Mouse (Mus musculus): ENCODE data around the gene Cbx1. TPM values are rescaled to one million over a fixed set of nuclear protein-coding genes. Genes with fewer than 3 reads are reported as not detected.
A peak's percentile ranks its signal among the peaks of the same experiment; 100 is the strongest.

The Cbx1 gene
- total RNA-seq, 1 experiment: 153 TPM

DNA sequence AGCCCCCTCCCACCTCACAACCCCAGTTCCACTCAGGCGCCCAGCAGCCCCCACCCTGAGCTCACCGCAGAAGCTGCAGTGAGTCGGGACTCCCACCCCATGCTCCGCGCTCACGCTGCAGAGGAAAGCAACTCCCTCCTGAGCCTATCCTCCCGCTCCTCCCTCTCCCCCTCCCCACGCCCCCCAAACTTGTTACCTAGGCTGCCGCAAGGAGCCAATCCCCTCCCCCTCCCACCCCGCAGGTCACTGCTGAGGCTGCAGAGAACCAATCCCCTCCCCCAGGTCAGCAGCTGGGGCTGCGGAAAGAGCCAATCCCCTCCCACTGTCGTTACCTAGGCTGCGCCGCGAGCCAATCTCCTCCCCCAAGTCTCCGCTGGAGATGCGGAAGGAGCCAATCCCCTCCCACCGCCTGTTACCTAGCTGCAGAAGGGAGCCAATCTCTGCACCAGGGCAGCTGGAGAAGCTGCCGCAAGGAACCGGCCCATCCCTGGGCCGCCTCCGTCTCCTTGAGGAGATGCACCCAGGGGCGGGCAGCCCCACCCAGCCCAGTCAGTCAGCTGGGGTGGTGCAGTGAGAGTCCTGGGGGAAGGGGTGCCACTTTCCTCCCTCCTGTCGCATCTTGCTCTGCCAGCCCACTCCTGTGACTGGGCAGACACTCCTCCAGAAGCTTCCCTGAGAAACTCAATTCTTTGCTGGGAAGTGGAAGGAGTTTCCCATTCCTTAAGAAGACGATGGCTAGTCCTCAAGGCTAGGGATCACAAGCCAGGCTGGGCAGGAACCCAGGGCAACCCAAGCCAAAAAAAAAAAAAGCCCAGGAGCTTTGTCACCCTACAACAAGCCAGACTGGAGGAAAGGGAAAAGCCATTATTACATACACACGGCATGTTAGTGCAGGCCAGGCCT is 35.2 kb downstream of the Cbx1 start:
- in situ Hi-C loops (cut with MboI; ENCODE audit: low sequenced_read_pairs in 2 of 2, unreplicated experiment in 2 of 2): no loop called here

GRCm38 (mm10) chr11:96824783-96825495 is 36.0 kb downstream of the Cbx1 start:
- no peak overlapping the region; a peak in 1 of 4 replicates for H3K4me3 ChIP-seq (ENCODE audit: insufficient read depth in 1 of 2, low read depth in 1 of 2, low read length in 2 of 2, poor library complexity in 1 of 2, severe bottlenecking in 1 of 2)
- TF ChIP-seq CHD2 (IDR thresholded peaks at IDR 0.05; ENCODE audit: low read depth, low read length): no peak
- no peak for TF ChIP-seq ZNF384 (IDR thresholded peaks at IDR 0.05; ENCODE audit: low read depth, low read length)
- no peak for TF ChIP-seq MAFK (IDR thresholded peaks at IDR 0.05; ENCODE audit: insufficient read depth, low read depth, low read length)
- TF ChIP-seq HCFC1 (IDR thresholded peaks at IDR 0.05; ENCODE audit: borderline replicate concordance, insufficient read depth, low read length): no peak
- no peak for TF ChIP-seq ZC3H11A (IDR thresholded peaks at IDR 0.05; ENCODE audit: borderline replicate concordance, low read depth, low read length)
- no peak for DNase-seq (ENCODE audit: low read depth, low spot score)
- H3K9me3 ChIP-seq (ENCODE audit: control insufficient read depth, insufficient read depth, low read depth, low read length): no peaks in the 10 kb centered on the region
- H3K9ac ChIP-seq (ENCODE audit: insufficient read depth, low read depth, low read length, poor library complexity, severe bottlenecking): peak overlapping the region; percentile 1; the same call in 1 of the 2 replicates
- peak overlapping the region; percentile 67; the same call in 1 of the 2 replicates for H3K27ac ChIP-seq (ENCODE audit: insufficient read depth, low read depth, low read length, poor library complexity, severe bottlenecking)
- peaks cover 41% of the 10 kb centered on the region for H3K36me3 ChIP-seq (ENCODE audit: control insufficient read depth, insufficient read depth, low read length, poor library complexity, severe bottlenecking)
- in situ Hi-C loops (cut with MboI; ENCODE audit: low sequenced_read_pairs in 2 of 2, unreplicated experiment in 2 of 2): no loop called here
- H3K4me1 ChIP-seq (ENCODE audit: control insufficient read depth in 2 of 2, insufficient read depth in 2 of 2, low read length in 2 of 2, poor library complexity in 1 of 2): peaks cover 9 to 29% of the 10 kb centered on the region in 2 experiments

More for the DNA sequence above, 35.2 kb downstream of the Cbx1 start:
- peak; percentile 92 for TF ChIP-seq CHD2 (IDR thresholded peaks at IDR 0.05; ENCODE audit: low read depth, low read length)
- no peak for TF ChIP-seq ZNF384 (IDR thresholded peaks at IDR 0.05; ENCODE audit: low read depth, low read length)
- TF ChIP-seq HCFC1 (IDR thresholded peaks at IDR 0.05; ENCODE audit: borderline replicate concordance, insufficient read depth, low read length): no peak
- peaks cover 9 to 33% of the 10 kb centered on the region in 2 experiments for H3K4me1 ChIP-seq (ENCODE audit: control insufficient read depth in 2 of 2, insufficient read depth in 2 of 2, low read length in 2 of 2, poor library complexity in 1 of 2)
- H3K9ac ChIP-seq (ENCODE audit: insufficient read depth, low read depth, low read length, poor library complexity, severe bottlenecking): peak overlapping the region; percentile 75
- H3K9me3 ChIP-seq (ENCODE audit: control insufficient read depth, insufficient read depth, low read depth, low read length): no peaks in the 10 kb centered on the region
- H3K36me3 ChIP-seq (ENCODE audit: control insufficient read depth, insufficient read depth, low read length, poor library complexity, severe bottlenecking): peaks cover 49% of the 10 kb centered on the region
- peak; percentile 98 for DNase-seq (ENCODE audit: low read depth, low spot score)
- H3K27ac ChIP-seq (ENCODE audit: insufficient read depth, low read depth, low read length, poor library complexity, severe bottlenecking): peak overlapping the region; percentile 67
- H3K4me3 ChIP-seq (ENCODE audit: insufficient read depth in 1 of 2, low read depth in 1 of 2, low read length in 2 of 2, poor library complexity in 1 of 2, severe bottlenecking in 1 of 2): peak overlapping the region; percentile 61 to 90

DNA sequence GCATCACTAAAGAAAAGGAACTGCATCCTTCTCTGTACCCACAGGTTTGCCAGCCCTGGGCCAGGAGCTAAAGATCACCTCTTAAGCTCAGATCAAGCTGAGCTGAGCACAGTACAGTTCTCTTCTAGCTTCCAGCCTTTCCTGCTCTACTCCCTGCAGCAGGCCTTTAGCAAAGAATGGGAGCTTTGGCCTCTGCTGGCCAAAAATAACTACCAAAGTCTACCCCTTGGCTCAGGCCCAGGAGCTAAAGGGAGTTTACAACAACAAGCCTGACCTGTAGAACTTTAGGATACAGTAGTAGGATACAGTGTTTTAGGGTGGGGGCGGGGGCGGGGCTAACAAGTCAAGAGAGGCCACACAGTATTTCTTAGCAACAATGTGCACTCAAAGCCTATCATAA is 37.6 kb downstream of the Cbx1 start:
- H3K4me1 ChIP-seq (ENCODE audit: control insufficient read depth in 2 of 2, insufficient read depth in 2 of 2, low read length in 2 of 2, poor library complexity in 1 of 2): peaks cover 9 to 26% of the 10 kb centered on the region in 2 experiments
- DNase-seq (ENCODE audit: low read depth, low spot score): no peak
- H3K9me3 ChIP-seq (ENCODE audit: control insufficient read depth, insufficient read depth, low read depth, low read length): no peaks in the 10 kb centered on the region
- TF ChIP-seq ZNF384 (IDR thresholded peaks at IDR 0.05; ENCODE audit: low read depth, low read length): no peak
- TF ChIP-seq HCFC1 (IDR thresholded peaks at IDR 0.05; ENCODE audit: borderline replicate concordance, insufficient read depth, low read length): no peak
- TF ChIP-seq CHD2 (IDR thresholded peaks at IDR 0.05; ENCODE audit: low read depth, low read length): no peak
- no peak for TF ChIP-seq MAFK (IDR thresholded peaks at IDR 0.05; ENCODE audit: insufficient read depth, low read depth, low read length)
- TF ChIP-seq ZC3H11A (IDR thresholded peaks at IDR 0.05; ENCODE audit: borderline replicate concordance, low read depth, low read length): no peak
- H3K9ac ChIP-seq (ENCODE audit: insufficient read depth, low read depth, low read length, poor library complexity, severe bottlenecking): no peak overlapping the region
- H3K27ac ChIP-seq (ENCODE audit: insufficient read depth, low read depth, low read length, poor library complexity, severe bottlenecking): no peak overlapping the region
- no peak overlapping the region for H3K4me3 ChIP-seq (ENCODE audit: insufficient read depth in 1 of 2, low read depth in 1 of 2, low read length in 2 of 2, poor library complexity in 1 of 2, severe bottlenecking in 1 of 2)
- in situ Hi-C loops (cut with MboI; ENCODE audit: low sequenced_read_pairs in 2 of 2, unreplicated experiment in 2 of 2): no loop called here
- peaks cover 26% of the 10 kb centered on the region for H3K36me3 ChIP-seq (ENCODE audit: control insufficient read depth, insufficient read depth, low read length, poor library complexity, severe bottlenecking)

DNA sequence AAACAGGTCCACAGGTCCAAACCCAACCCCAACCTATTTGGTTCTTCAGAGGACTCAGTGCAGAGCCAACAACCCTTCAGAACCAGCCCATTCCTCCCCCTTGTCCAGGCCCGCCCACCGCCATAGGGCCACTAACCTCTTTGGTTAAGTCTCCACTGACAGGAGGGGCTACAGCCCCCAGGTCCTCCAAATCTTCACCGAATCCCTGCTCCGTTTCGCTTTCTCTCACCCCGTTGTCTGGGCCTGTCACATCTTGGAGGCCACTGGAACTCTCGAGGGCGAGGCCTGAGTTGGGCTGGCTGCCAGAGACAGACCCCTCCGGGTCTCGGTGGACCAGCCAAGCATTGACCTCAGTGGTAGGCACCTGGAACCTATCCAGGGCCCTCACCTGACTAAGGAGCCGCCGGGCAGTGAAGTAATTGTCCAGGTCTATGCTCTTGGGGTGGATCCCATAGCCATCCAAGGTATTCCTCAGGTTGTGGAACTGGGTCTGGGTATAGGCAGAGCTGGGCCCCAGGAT is 38.2 kb downstream of the Cbx1 start:
- peaks cover 20% of the 10 kb centered on the region for H3K36me3 ChIP-seq (ENCODE audit: control insufficient read depth, insufficient read depth, low read length, poor library complexity, severe bottlenecking)
- H3K4me3 ChIP-seq (ENCODE audit: insufficient read depth in 1 of 2, low read depth in 1 of 2, low read length in 2 of 2, poor library complexity in 1 of 2, severe bottlenecking in 1 of 2): peak overlapping the region in 1 of 2 experiments; percentile 7; a peak in 1 of 4 replicates
- H3K27ac ChIP-seq (ENCODE audit: insufficient read depth, low read depth, low read length, poor library complexity, severe bottlenecking): no peak overlapping the region
- DNase-seq (ENCODE audit: low read depth, low spot score): no peak
- in situ Hi-C loops (cut with MboI; ENCODE audit: low sequenced_read_pairs in 2 of 2, unreplicated experiment in 2 of 2): no loop called here
- peak overlapping the region; percentile 15; the same call in 1 of the 2 replicates for H3K9ac ChIP-seq (ENCODE audit: insufficient read depth, low read depth, low read length, poor library complexity, severe bottlenecking)
- TF ChIP-seq CHD2 (IDR thresholded peaks at IDR 0.05; ENCODE audit: low read depth, low read length) (no peak), ZC3H11A (IDR thresholded peaks at IDR 0.05; ENCODE audit: borderline replicate concordance, low read depth, low read length) (no peak), HCFC1 (IDR thresholded peaks at IDR 0.05; ENCODE audit: borderline replicate concordance, insufficient read depth, low read length) (no peak), MAFK (IDR thresholded peaks at IDR 0.05; ENCODE audit: insufficient read depth, low read depth, low read length) (no peak), ZNF384 (IDR thresholded peaks at IDR 0.05; ENCODE audit: low read depth, low read length) (no peak)
- H3K4me1 ChIP-seq (ENCODE audit: control insufficient read depth in 2 of 2, insufficient read depth in 2 of 2, low read length in 2 of 2, poor library complexity in 1 of 2): peaks cover 9 to 22% of the 10 kb centered on the region in 2 experiments
- no peaks in the 10 kb centered on the region for H3K9me3 ChIP-seq (ENCODE audit: control insufficient read depth, insufficient read depth, low read depth, low read length)

Measured in ES-E14 (cell line).